Mouse (Mus musculus) skeletal muscle tissue, adult 2 months (tissue): ENCODE measurements at regions not wholly inside any gene's neighbourhood (a gene's known extent, or its start where the extent isn't known, plus 50 kb on each side); places are given as distances from the start of the nearest gene placed in this dataset.

Experiments
- DNase-seq: peaks from one replicate; pipeline ENCODE4 v3.0.0-alpha.2; 2012; ENCODE audit warnings: low read depth, low spot score

- no peak for DNase-seq
Measured at GRCm38 (mm10) chr13:54285968-54286367, 85.2 kb upstream of the Cplx2 start.

- no peak for DNase-seq
Measured at GRCm38 (mm10) chr13:54286616-54287015, 84.5 kb upstream of the Cplx2 start.

- no peak for DNase-seq
Measured at GRCm38 (mm10) chr13:54290066-54290465, 81.1 kb upstream of the Cplx2 start.

- no peak for DNase-seq
Measured at GRCm38 (mm10) chr13:54292394-54292793, 78.8 kb upstream of the Cplx2 start.

- no peak for DNase-seq
Measured at GRCm38 (mm10) chr13:54293006-54293405, 78.1 kb upstream of the Cplx2 start.

- no peak for DNase-seq
Measured at GRCm38 (mm10) chr13:54295475-54296259, 75.5 kb upstream of the Cplx2 start.

- DNase-seq = no peak
Measured at GRCm38 (mm10) chr13:54296260-54296555, 74.9 kb upstream of the Cplx2 start.

- DNase-seq = no peak
Measured at GRCm38 (mm10) chr13:54298851-54299250, 72.3 kb upstream of the Cplx2 start.

GRCm38 (mm10) chr13:54299295-54299694 is 71.9 kb upstream of the Cplx2 start:
- DNase-seq = no peak

- DNase-seq = no peak
Measured at GRCm38 (mm10) chr13:54301110-54301509, 70.0 kb upstream of the Cplx2 start.

- DNase-seq = peak; percentile 28
Measured at GRCm38 (mm10) chr13:54301677-54302076, 69.5 kb upstream of the Cplx2 start.

GRCm38 (mm10) chr13:54302351-54303070 is 68.6 kb upstream of the Cplx2 start:
- no peak for DNase-seq

- peak; percentile 62 for DNase-seq
Measured at GRCm38 (mm10) chr13:54303071-54303924, 67.9 kb upstream of the Cplx2 start.

GRCm38 (mm10) chr13:54304251-54304650 is 66.9 kb upstream of the Cplx2 start:
- no peak for DNase-seq

- no peak for DNase-seq
Measured at GRCm38 (mm10) chr13:54308591-54308990, 62.6 kb upstream of the Cplx2 start.

- no peak for DNase-seq
Measured at GRCm38 (mm10) chr13:54309354-54309753, 61.8 kb upstream of the Cplx2 start.

GRCm38 (mm10) chr13:54310144-54310543 is 61.0 kb upstream of the Cplx2 start:
- DNase-seq = no peak

GRCm38 (mm10) chr13:54311327-54312026 is 59.7 kb upstream of the Cplx2 start:
- DNase-seq = no peak

GRCm38 (mm10) chr13:54312405-54313185 is 58.6 kb upstream of the Cplx2 start:
- no peak for DNase-seq

- no peak for DNase-seq
Measured at GRCm38 (mm10) chr13:54315333-54315732, 55.8 kb upstream of the Cplx2 start.

- DNase-seq = no peak
Measured at GRCm38 (mm10) chr13:54316907-54317306, 54.2 kb upstream of the Cplx2 start.
